ENCODE assay signal across 16 mouse cellular contexts in the genomic region with DNA sequence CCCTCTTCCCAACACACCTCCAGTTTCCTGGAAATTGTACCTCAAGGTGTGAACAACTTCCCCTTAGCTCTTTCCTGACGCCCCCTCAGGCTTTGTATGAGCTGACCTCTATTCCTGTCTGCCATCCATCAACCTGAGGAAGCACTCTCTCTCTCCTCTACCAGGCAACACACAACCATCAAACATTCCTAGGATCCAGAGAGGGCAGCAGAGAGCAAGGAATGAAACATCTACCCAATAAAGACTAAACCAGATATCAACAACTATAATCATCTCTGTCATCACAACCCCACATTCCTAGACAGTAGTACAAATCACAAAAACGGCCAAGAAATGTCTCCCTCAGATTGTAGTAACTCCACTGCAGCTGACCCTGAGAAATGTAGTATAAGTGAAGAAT. TPM values are rescaled to one million over a fixed set of nuclear protein-coding genes. Genes with fewer than 3 reads are reported as not detected.
DNase-seq lines count a peak whose midpoint lies in the region; ATAC-seq and TF ChIP-seq lines count a peak whose summit lies in the region.
"Had no signal": no experiment of that assay in that cellular context is flagged by ENCODE, and none has a peak within 500 bp of the region (broad histone marks: within the 10 kb centered on the region; RNA-seq: fewer than 3 reads in every experiment).

No protein-coding gene starts in this region.

- no peak overlapping the region for H3K27ac ChIP-seq in forebrain, postnatal 0 days (ENCODE audit: low read depth, low read length)
- H3K27ac ChIP-seq in forebrain, embryonic 14.5 days (ENCODE audit: low read depth, low read length), result no peak overlapping the region
- H3K27ac ChIP-seq in layer of hippocampus, adult 2 months, result no peak overlapping the region
- no peak overlapping the region for H3K27ac ChIP-seq in thymus, adult 2 months (ENCODE audit: control insufficient read depth, insufficient read depth, low read length)
- H3K27ac ChIP-seq: heart, embryonic 15.5 days; hindbrain, embryonic 14.5 days; limb, embryonic 10.5 days; lung, embryonic 15.5 days had no signal

- TF ChIP-seq POLR2A in thymus, adult 2 months (IDR thresholded peaks at IDR 0.05; ENCODE audit: control insufficient read depth, extremely low read depth, insufficient read depth, low read length, poor library complexity), result no peak

- H3K9me3 ChIP-seq in forebrain, postnatal 0 days (ENCODE audit: low read length), result no peaks in the 10 kb centered on the region
- H3K9me3 ChIP-seq in forebrain, embryonic 14.5 days (replicated peaks; ENCODE audit: control insufficient read depth, low read length), result no peaks in the 10 kb centered on the region
- H3K9me3 ChIP-seq: heart, embryonic 15.5 days; limb, embryonic 10.5 days; lung, embryonic 15.5 days had no signal

- no peak for DNase-seq in forebrain, postnatal 0 days
- DNase-seq in forebrain, embryonic 14.5 days (ENCODE audit: low spot score), result no peak
- DNase-seq in layer of hippocampus, adult 2 months (ENCODE audit: low spot score in 2 of 2), result no peak
- no peak for DNase-seq in layer of hippocampus, adult 11-12 months (ENCODE audit: low spot score)
- DNase-seq in 416B (ENCODE audit: low read depth), result peak; percentile 25
- DNase-seq in R1 (ENCODE audit: low read depth, low spot score), result peak; percentile 8
- no peak for DNase-seq in thymus, adult 2 months
- DNase-seq in ovary, adult 18-20 months (ENCODE audit: low spot score), result no peak
- DNase-seq: adrenal gland, postnatal 25 days; gastrocnemius, postnatal 36 days; kidney, postnatal 10 days; thymus, postnatal 14 days had no signal

- H3K4me1 ChIP-seq in forebrain, postnatal 0 days (ENCODE audit: insufficient read depth), result no peaks in the 10 kb centered on the region
- no peaks in the 10 kb centered on the region for H3K4me1 ChIP-seq in forebrain, embryonic 14.5 days (ENCODE audit: control insufficient read depth, insufficient read depth, low read length)
- H3K4me1 ChIP-seq in thymus, adult 2 months (replicated peaks; ENCODE audit: control insufficient read depth, insufficient read depth, low read length), result no peaks in the 10 kb centered on the region
- H3K4me1 ChIP-seq: heart, embryonic 15.5 days; limb, embryonic 10.5 days; lung, embryonic 15.5 days had no signal

- H3K4me3 ChIP-seq in forebrain, postnatal 0 days (ENCODE audit: low read depth, low read length), result no peak overlapping the region
- no peak overlapping the region for H3K4me3 ChIP-seq in forebrain, embryonic 14.5 days (ENCODE audit: low read depth, low read length)
- no peak overlapping the region for H3K4me3 ChIP-seq in layer of hippocampus, adult 2 months
- H3K4me3 ChIP-seq in thymus, adult 2 months (ENCODE audit: control insufficient read depth, insufficient read depth, low read length), result no peak overlapping the region
- H3K4me3 ChIP-seq: heart, embryonic 15.5 days; limb, embryonic 10.5 days; lung, embryonic 15.5 days had no signal

- TF ChIP-seq CTCF in forebrain, postnatal 0 days (IDR thresholded peaks at IDR 0.05; ENCODE audit: low read depth), result peak; percentile 31; the same call in 1 of the 2 replicates
- peak; percentile 67 for TF ChIP-seq CTCF in layer of hippocampus, adult 2 months (conservative IDR thresholded peaks at IDR 0.05)
- no peak for TF ChIP-seq CTCF in thymus, adult 2 months (IDR thresholded peaks at IDR 0.05; ENCODE audit: borderline replicate concordance, control insufficient read depth, extremely low read depth, insufficient read depth, low read length, poor library complexity)

- no peak for ATAC-seq in forebrain, postnatal 0 days
- ATAC-seq in forebrain, embryonic 14.5 days, result no peak

- H3K4me2 ChIP-seq in forebrain, postnatal 0 days (ENCODE audit: low read depth), result no peak overlapping the region
- no peak overlapping the region for H3K4me2 ChIP-seq in forebrain, embryonic 14.5 days (ENCODE audit: low read length)
- H3K4me2 ChIP-seq: heart, embryonic 15.5 days; hindbrain, embryonic 14.5 days; lung, embryonic 15.5 days had no signal

- no peaks in the 10 kb centered on the region for H3K36me3 ChIP-seq in forebrain, postnatal 0 days (ENCODE audit: insufficient read depth)
- no peaks in the 10 kb centered on the region for H3K36me3 ChIP-seq in forebrain, embryonic 14.5 days (ENCODE audit: control insufficient read depth, insufficient read depth, low read length)
- peaks cover 6% of the 10 kb centered on the region; the same call in 1 of the 2 replicates for H3K36me3 ChIP-seq in thymus, adult 2 months (ENCODE audit: control insufficient read depth, insufficient read depth, low read length)
- H3K36me3 ChIP-seq: heart, embryonic 15.5 days; limb, embryonic 10.5 days had no signal

- WGBS in forebrain, postnatal 0 days, result 79% methylated on average over 2 of the region's 2 CpGs
- WGBS in forebrain, embryonic 14.5 days, result 72% methylated on average over 2 of the region's 2 CpGs
- 91% methylated on average over 2 of the region's 2 CpGs for WGBS in thymus, adult 2 months

- no peak overlapping the region for H3K9ac ChIP-seq in forebrain, postnatal 0 days
- H3K9ac ChIP-seq in forebrain, embryonic 14.5 days (ENCODE audit: low read length), result no peak overlapping the region
- H3K9ac ChIP-seq: heart, embryonic 15.5 days; hindbrain, embryonic 14.5 days; lung, embryonic 15.5 days had no signal

- H3K27me3 ChIP-seq in forebrain, postnatal 0 days (ENCODE audit: insufficient read depth, low read length), result no peaks in the 10 kb centered on the region
- no peaks in the 10 kb centered on the region for H3K27me3 ChIP-seq in forebrain, embryonic 14.5 days (replicated peaks; ENCODE audit: control insufficient read depth, insufficient read depth, low read length)
- H3K27me3 ChIP-seq in thymus, adult 2 months (ENCODE audit: control insufficient read depth, insufficient read depth, low read length), result no peaks in the 10 kb centered on the region
- H3K27me3 ChIP-seq: heart, embryonic 15.5 days; lung, embryonic 15.5 days had no signal

RNA-seq across cellular contexts. Expression of gene Vps13a, which starts 52.0 kb away (rescaled TPM):
- total RNA-seq in forebrain, postnatal 0 days (2014; rRNA removed), result 19.2 and 23.5 TPM in 2 replicates
- polyA plus RNA-seq in forebrain, postnatal 0 days (2015; fragmentation: Nextera tagmentation; extraction: Ambion mirVana), result 3.2 and 5.4 TPM in 2 replicates
- 7.0 and 8.6 TPM in 2 replicates for polyA plus RNA-seq in forebrain, embryonic 14.5 days (2014; fragmentation: Nextera tagmentation; extraction: Ambion mirVana)
- 10 to 100 TPM; 71.0 to 74.7 TPM for total RNA-seq in layer of hippocampus, adult 2 months (2021)
- polyA plus RNA-seq in thymus, adult 2 months (2012; rRNA removed), result 4.5 and 6.1 TPM in 2 replicates

Comparison
In these comparisons a context has a peak if more than half of its experiments do, and no peak if none do; other contexts are left out.
1. DNase-seq: peak in 416B (single experiment) and R1 (single experiment); none in forebrain, postnatal 0 days (single experiment), forebrain, embryonic 14.5 days (single experiment), layer of hippocampus, adult 2 months (0 of 2), layer of hippocampus, adult 11-12 months (single experiment), thymus, adult 2 months (single experiment) and ovary, adult 18-20 months (single experiment).